Mouse (Mus musculus): Measurements from ENCODE around the gene Mmgt2. TPM values are rescaled to one million over a fixed set of nuclear protein-coding genes. Genes with fewer than 3 reads are reported as not detected.

Gene Mmgt2
- polyA plus RNA-seq, 1 experiment from 2014 or later: 22.3 TPM

- Histone ChIP-seq H3K4me2 (replicated peaks; ENCODE audit: low read depth, low read length) (no peak overlapping the region), H3K9ac (replicated peaks; ENCODE audit: low read depth) (no peak overlapping the region), H3K4me1 (ENCODE audit: insufficient read depth, low read depth, low read length) (no peaks in the 10 kb centered on the region), H3K27me3 (replicated peaks; ENCODE audit: insufficient read depth, low read length) (no peaks in the 10 kb centered on the region), H3K9me3 (ENCODE audit: low read length) (no peaks in the 10 kb centered on the region), H3K4me3 (ENCODE audit: low read depth, low read length) (no peak overlapping the region), H3K36me3 (ENCODE audit: insufficient read depth, low read length) (peaks cover 4% of the 10 kb centered on the region; the same call in 1 of the 2 replicates), H3K27ac (ENCODE audit: low read length) (no peak overlapping the region)
- no peak for ATAC-seq
- no peak for DNase-seq (ENCODE audit: low spot score)
- TF ChIP-seq EP300 (IDR thresholded peaks at IDR 0.05) (no peak), CTCF (IDR thresholded peaks at IDR 0.05) (no peak)
- 81% methylated on average over 5 of the region's 5 CpGs for WGBS
These were observed 20.5 kb downstream of the Mmgt2 start for GRCm38 (mm10) chr11:62668986-62669385.

- no peak overlapping the region for H3K27ac ChIP-seq (ENCODE audit: low read length)
- DNase-seq (ENCODE audit: low spot score) (no peak), ATAC-seq (peak; percentile 32)
- 45% methylated on average over 12 of the region's 12 CpGs for WGBS
- no peak overlapping the region for H3K4me2 ChIP-seq (replicated peaks; ENCODE audit: low read depth, low read length)
- no peaks in the 10 kb centered on the region for H3K9me3 ChIP-seq (ENCODE audit: low read length)
- no peaks in the 10 kb centered on the region for H3K27me3 ChIP-seq (replicated peaks; ENCODE audit: insufficient read depth, low read length)
- no peak overlapping the region for H3K4me3 ChIP-seq (ENCODE audit: low read depth, low read length)
- TF ChIP-seq EP300 (IDR thresholded peaks at IDR 0.05): no peak
- no peak for TF ChIP-seq CTCF (IDR thresholded peaks at IDR 0.05)
- H3K36me3 ChIP-seq (ENCODE audit: insufficient read depth, low read length): peaks cover 4% of the 10 kb centered on the region; the same call in 1 of the 2 replicates
- no peak overlapping the region for H3K9ac ChIP-seq (replicated peaks; ENCODE audit: low read depth)
- H3K4me1 ChIP-seq (ENCODE audit: insufficient read depth, low read depth, low read length): no peaks in the 10 kb centered on the region
These were observed 21.0 kb downstream of the Mmgt2 start for GRCm38 (mm10) chr11:62669471-62669870.

- DNase-seq (ENCODE audit: low spot score) (no peak), ATAC-seq (no peak)
- no peaks in the 10 kb centered on the region for H3K27me3 ChIP-seq (replicated peaks; ENCODE audit: insufficient read depth, low read length)
- no peaks in the 10 kb centered on the region for H3K4me1 ChIP-seq (ENCODE audit: insufficient read depth, low read depth, low read length)
- TF ChIP-seq CTCF (IDR thresholded peaks at IDR 0.05): no peak
- no peak for TF ChIP-seq EP300 (IDR thresholded peaks at IDR 0.05)
- WGBS: 74% methylated on average over 6 of the region's 6 CpGs
- no peaks in the 10 kb centered on the region for H3K9me3 ChIP-seq (ENCODE audit: low read length)
- H3K4me2 ChIP-seq (replicated peaks; ENCODE audit: low read depth, low read length): no peak overlapping the region
- H3K9ac ChIP-seq (replicated peaks; ENCODE audit: low read depth): no peak overlapping the region
- H3K4me3 ChIP-seq (ENCODE audit: low read depth, low read length): no peak overlapping the region
- H3K36me3 ChIP-seq (ENCODE audit: insufficient read depth, low read length): peaks cover 4% of the 10 kb centered on the region; the same call in 1 of the 2 replicates
- H3K27ac ChIP-seq (ENCODE audit: low read length): no peak overlapping the region
These were observed 21.5 kb downstream of the Mmgt2 start for GRCm38 (mm10) chr11:62670006-62670405.

GRCm38 (mm10) chr11:62675480-62676289, 27.2 kb downstream of the Mmgt2 start:
- Histone ChIP-seq H3K9ac (replicated peaks; ENCODE audit: low read depth) (no peak overlapping the region), H3K9me3 (ENCODE audit: low read length) (no peaks in the 10 kb centered on the region), H3K27ac (ENCODE audit: low read length) (no peak overlapping the region), H3K27me3 (replicated peaks; ENCODE audit: insufficient read depth, low read length) (no peaks in the 10 kb centered on the region), H3K4me1 (ENCODE audit: insufficient read depth, low read depth, low read length) (no peaks in the 10 kb centered on the region), H3K36me3 (ENCODE audit: insufficient read depth, low read length) (no peaks in the 10 kb centered on the region), H3K4me2 (replicated peaks; ENCODE audit: low read depth, low read length) (peak overlapping the region; percentile 44), H3K4me3 (ENCODE audit: low read depth, low read length) (0 out of 2 replicates have a peak overlapping the region, but pooled peaks have one; percentile 1)
- WGBS: 15% methylated on average over 17 of the region's 17 CpGs
- ATAC-seq (peak; percentile 95), DNase-seq (ENCODE audit: low spot score) (peak; percentile 94)
- TF ChIP-seq CTCF (IDR thresholded peaks at IDR 0.05): peak; percentile 93
- no peak for TF ChIP-seq EP300 (IDR thresholded peaks at IDR 0.05)

- ATAC-seq (no peak), DNase-seq (ENCODE audit: low spot score) (no peak)
- H3K9ac ChIP-seq (replicated peaks; ENCODE audit: low read depth): no peak overlapping the region
- H3K4me2 ChIP-seq (replicated peaks; ENCODE audit: low read depth, low read length): no peak overlapping the region
- no peak overlapping the region for H3K4me3 ChIP-seq (ENCODE audit: low read depth, low read length)
- TF ChIP-seq CTCF (IDR thresholded peaks at IDR 0.05) (no peak), EP300 (IDR thresholded peaks at IDR 0.05) (no peak)
- H3K36me3 ChIP-seq (ENCODE audit: insufficient read depth, low read length): no peaks in the 10 kb centered on the region
- H3K9me3 ChIP-seq (ENCODE audit: low read length): no peaks in the 10 kb centered on the region
- no peaks in the 10 kb centered on the region for H3K27me3 ChIP-seq (replicated peaks; ENCODE audit: insufficient read depth, low read length)
- no peak overlapping the region for H3K27ac ChIP-seq (ENCODE audit: low read length)
- H3K4me1 ChIP-seq (ENCODE audit: insufficient read depth, low read depth, low read length): no peaks in the 10 kb centered on the region
- WGBS: 90% methylated on average over 4 of the region's 4 CpGs
These were observed 27.8 kb downstream of the Mmgt2 start for GRCm38 (mm10) chr11:62676290-62676596.

GRCm38 (mm10) chr11:62678778-62679354, 30.4 kb downstream of the Mmgt2 start:
- DNase-seq (ENCODE audit: low spot score) (no peak), ATAC-seq (no peak)
- no peak overlapping the region for H3K9ac ChIP-seq (replicated peaks; ENCODE audit: low read depth)
- H3K27me3 ChIP-seq (replicated peaks; ENCODE audit: insufficient read depth, low read length): no peaks in the 10 kb centered on the region
- H3K4me1 ChIP-seq (ENCODE audit: insufficient read depth, low read depth, low read length): no peaks in the 10 kb centered on the region
- H3K4me2 ChIP-seq (replicated peaks; ENCODE audit: low read depth, low read length): no peak overlapping the region
- H3K27ac ChIP-seq (ENCODE audit: low read length): no peak overlapping the region
- WGBS: 78% methylated on average over 7 of the region's 7 CpGs
- H3K9me3 ChIP-seq (ENCODE audit: low read length): no peaks in the 10 kb centered on the region
- H3K36me3 ChIP-seq (ENCODE audit: insufficient read depth, low read length): no peaks in the 10 kb centered on the region
- TF ChIP-seq EP300 (IDR thresholded peaks at IDR 0.05): no peak
- TF ChIP-seq CTCF (IDR thresholded peaks at IDR 0.05): no peak
- no peak overlapping the region for H3K4me3 ChIP-seq (ENCODE audit: low read depth, low read length)

Measured in lung, postnatal 0 days (tissue).